Mouse (Mus musculus): ENCODE results near the gene Tapbp.
A peak's percentile ranks its signal among the peaks of the same experiment; 100 is the strongest.
"Not testable (repeated sequence)": the region's sequence is repeated elsewhere in the genome, so short reads cannot be mapped to it uniquely, and the experiment has no call there.

Gene Tapbp

GRCm38 (mm10) chr17:33903911-33904651 is 11.6 kb upstream of the Tapbp start:
- DNase-seq (ENCODE audit: low read depth, low spot score) = not testable (repeated sequence)

- DNase-seq (ENCODE audit: low read depth, low spot score) = not testable (repeated sequence)
These were observed 10.9 kb upstream of the Tapbp start, which contains the start of gene Platr17 for GRCm38 (mm10) chr17:33904835-33905234. TSS of gene Platr17 (plus strand) at chr17:33905135.

- DNase-seq (ENCODE audit: low read depth, low spot score) = peak; percentile 42
These were observed 7.2 kb upstream of the Tapbp start for GRCm38 (mm10) chr17:33908331-33909076.

GRCm38 (mm10) chr17:33909077-33909868 is 6.4 kb upstream of the Tapbp start, which contains the start of gene Daxx:
TSS of gene Daxx (plus strand) at chr17:33909414.
- DNase-seq (ENCODE audit: low read depth, low spot score) = peak; percentile 99

GRCm38 (mm10) chr17:33909869-33910250 is 5.8 kb upstream of the Tapbp start:
- peak; percentile 66 for DNase-seq (ENCODE audit: low read depth, low spot score)

GRCm38 (mm10) chr17:33910346-33911051 is 5.2 kb upstream of the Tapbp start:
- peak; percentile 76 for DNase-seq (ENCODE audit: low read depth, low spot score)

- DNase-seq (ENCODE audit: low read depth, low spot score) = no peak
These were observed 4.5 kb upstream of the Tapbp start for GRCm38 (mm10) chr17:33911052-33911812.

GRCm38 (mm10) chr17:33911813-33912414 is 3.8 kb upstream of the Tapbp start:
- DNase-seq (ENCODE audit: low read depth, low spot score) = no peak

GRCm38 (mm10) chr17:33913264-33913663 is 2.4 kb upstream of the Tapbp start:
- no peak for DNase-seq (ENCODE audit: low read depth, low spot score)

- no peak for DNase-seq (ENCODE audit: low read depth, low spot score)
These were observed 1.8 kb upstream of the Tapbp start for GRCm38 (mm10) chr17:33913905-33914304.

- DNase-seq (ENCODE audit: low read depth, low spot score) = no peak
These were observed 719 bp upstream of the Tapbp start for GRCm38 (mm10) chr17:33914969-33915391.

- DNase-seq (ENCODE audit: low read depth, low spot score) = no peak
These were observed 595 bp downstream of the Tapbp start for GRCm38 (mm10) chr17:33916294-33916693.

- DNase-seq (ENCODE audit: low read depth, low spot score) = no peak
These were observed 1.4 kb downstream of the Tapbp start for GRCm38 (mm10) chr17:33916847-33917655.

- DNase-seq (ENCODE audit: low read depth, low spot score) = no peak
These were observed 2.1 kb downstream of the Tapbp start for GRCm38 (mm10) chr17:33917656-33918292.

- peak; percentile 71 for DNase-seq (ENCODE audit: low read depth, low spot score)
These were observed 2.8 kb downstream of the Tapbp start for GRCm38 (mm10) chr17:33918293-33919203.

- DNase-seq (ENCODE audit: low read depth, low spot score) = peak; percentile 91
These were observed 3.9 kb downstream of the Tapbp start for GRCm38 (mm10) chr17:33919351-33920281.

All from CD4-positive, CD25-positive, alpha-beta regulatory T cell, adult 2 months (primary cell).